9 mouse cellular contexts compared by ENCODE assay signal in genomic region chr19:4227894-4228678, GRCm38 (mm10). TPM values are rescaled to one million over a fixed set of nuclear protein-coding genes. Genes with fewer than 3 reads are reported as not detected.
DNase-seq lines count a peak whose midpoint lies in the region; ATAC-seq and TF ChIP-seq lines count a peak whose summit lies in the region.
"Had no signal": no experiment of that assay in that cellular context is flagged by ENCODE, and none has a peak within 500 bp of the region (broad histone marks: within the 10 kb centered on the region; RNA-seq: fewer than 3 reads in every experiment).

No protein-coding gene starts in this region.

- dilution Hi-C loops in CH12.LX (cut with MboI; ENCODE audit: extremely low pct_ligation_motif_present, extremely low pct_unique_long_range_greater_than_20kb, low sequenced_read_pairs): no loop called here

- no peak overlapping the region for H3K9ac ChIP-seq in CH12.LX (ENCODE audit: insufficient read depth, low read depth)
- H3K9ac ChIP-seq in liver, embryonic 14.5 days (replicated peaks): no peak overlapping the region
- H3K9ac ChIP-seq: limb, embryonic 15.5 days had no signal

- H3K27ac ChIP-seq in CH12.LX (ENCODE audit: insufficient read depth, low read depth): no peak overlapping the region
- no peak overlapping the region for H3K27ac ChIP-seq in gastrocnemius, adult 2 months
- no peak overlapping the region for H3K27ac ChIP-seq in liver, embryonic 14.5 days
- H3K27ac ChIP-seq: limb, embryonic 15.5 days had no signal

- in situ Hi-C loops in CH12.LX (cut with MboI; ENCODE audit: low pct_ligation_motif_present, low pct_unique_long_range_greater_than_20kb, low sequenced_read_pairs): no loop called here

- TF ChIP-seq POLR2A in CH12.LX (IDR thresholded peaks at IDR 0.05; ENCODE audit: low read depth, low read length): no peak

- peak; percentile 98 for TF ChIP-seq RAD21 in CH12.LX (IDR thresholded peaks at IDR 0.05; ENCODE audit: low read depth, low read length)

- H3K4me2 ChIP-seq in CH12.LX (ENCODE audit: insufficient read depth, low read depth, poor library complexity, severe bottlenecking): no peak overlapping the region
- no peak overlapping the region for H3K4me2 ChIP-seq in liver, embryonic 14.5 days (ENCODE audit: low read depth)
- H3K4me2 ChIP-seq: limb, embryonic 15.5 days had no signal

- TF ChIP-seq CTCF in CH12.LX (conservative IDR thresholded peaks at IDR 0.05 in 1 of 2, IDR thresholded peaks at IDR 0.05 in 1 of 2; ENCODE audit: low read depth in 2 of 2, low read length in 2 of 2): peak; percentile 89 to 98
- TF ChIP-seq CTCF in gastrocnemius, adult 2 months (IDR thresholded peaks at IDR 0.05): no peak; the same call in none of the 2 replicates
- peak; percentile 96 for TF ChIP-seq CTCF in liver, embryonic 14.5 days (IDR thresholded peaks at IDR 0.05; ENCODE audit: low read depth)

- WGBS in liver, embryonic 14.5 days (ENCODE audit: insufficient replicate concordance): 4% methylated on average over 8 of the region's 8 CpGs

- peaks cover 12% of the 10 kb centered on the region for H3K27me3 ChIP-seq in CH12.LX (replicated peaks)
- H3K27me3 ChIP-seq in liver, embryonic 14.5 days (ENCODE audit: control insufficient read depth, insufficient read depth, low read length): peaks cover 2% of the 10 kb centered on the region; the same call in 1 of the 2 replicates

- DNase-seq in 3T3-L1 (ENCODE audit: low read depth, low spot score) (peak; percentile 96), CH12.LX (ENCODE audit: extremely low read depth) (peak; percentile 83)
- DNase-seq in cerebellum, adult 18-20 months: peak; percentile 77 to 79
- peak; percentile 71 for DNase-seq in gastrocnemius, adult 2 months
- peak; percentile 80 for DNase-seq in kidney, adult 18-20 months
- peak; percentile 57 to 74 (median 68) for DNase-seq in liver, embryonic 14.5 days (ENCODE audit: low read depth in 3 of 3, low spot score in 3 of 3)
- peak; percentile 90 for DNase-seq in retina, postnatal 1 day
- peak; percentile 70 to 73 for DNase-seq in urinary bladder, postnatal 36 days (ENCODE audit: low spot score in 2 of 2)

- TF ChIP-seq EP300 in CH12.LX (IDR thresholded peaks at IDR 0.05; ENCODE audit: low read length): no peak
- TF ChIP-seq EP300 in liver, embryonic 14.5 days (IDR thresholded peaks at IDR 0.05; ENCODE audit: low read depth): no peak

- no peak for ATAC-seq in liver, embryonic 14.5 days (ENCODE audit: insufficient read depth)

- peaks cover 0 to 2% of the 10 kb centered on the region in 2 experiments for H3K36me3 ChIP-seq in CH12.LX (replicated peaks in 1 of 2; ENCODE audit: control insufficient read depth in 1 of 2, insufficient read depth in 1 of 2, low read length in 1 of 2)
- H3K36me3 ChIP-seq in liver, embryonic 14.5 days (replicated peaks; ENCODE audit: control insufficient read depth, insufficient read depth, low read depth): no peaks in the 10 kb centered on the region
- H3K36me3 ChIP-seq: limb, embryonic 15.5 days had no signal

- no peaks in the 10 kb centered on the region for H3K79me2 ChIP-seq in CH12.LX (replicated peaks; ENCODE audit: control insufficient read depth, extremely low read depth, insufficient read depth, poor library complexity, severe bottlenecking)

- no peaks in the 10 kb centered on the region for H3K9me3 ChIP-seq in CH12.LX (replicated peaks; ENCODE audit: low read length)
- no peaks in the 10 kb centered on the region for H3K9me3 ChIP-seq in liver, embryonic 14.5 days (ENCODE audit: control insufficient read depth, low read length)
- H3K9me3 ChIP-seq: limb, embryonic 15.5 days had no signal

- H3K4me1 ChIP-seq in CH12.LX (ENCODE audit: control insufficient read depth in 1 of 2, insufficient read depth in 2 of 2): peaks cover 23 to 60% of the 10 kb centered on the region in 2 experiments
- H3K4me1 ChIP-seq in liver, embryonic 14.5 days (replicated peaks; ENCODE audit: control insufficient read depth in 2 of 2, insufficient read depth in 2 of 2, low read length in 1 of 2): peaks cover 5 to 14% of the 10 kb centered on the region in 2 experiments; a peak in 3 of 4 replicates

- intact Hi-C loops in gastrocnemius, adult 2 months (cut with DNase I): loop anchor here (1.0 to 5.0 kb wide), 4 partner anchors 21 to 211 kb away; partner anchors contain the start of gene Pitpnm1

- no peak overlapping the region for H3K4me3 ChIP-seq in CH12.LX (replicated peaks in 1 of 3; ENCODE audit: low read depth in 2 of 3, low read length in 2 of 3, poor library complexity in 1 of 3)
- no peak overlapping the region for H3K4me3 ChIP-seq in gastrocnemius, adult 2 months
- H3K4me3 ChIP-seq in liver, embryonic 14.5 days (ENCODE audit: insufficient read depth in 1 of 2, low read depth in 2 of 2, low read length in 2 of 2): no peak overlapping the region
- H3K4me3 ChIP-seq: limb, embryonic 15.5 days had no signal

TF ChIP-seq in CH12.LX, 34 proteins besides CTCF, POLR2A, EP300 and RAD21:
- TF ChIP-seq UBTF (IDR thresholded peaks at IDR 0.05; ENCODE audit: low read depth, low read length) (no peak), RCOR1 (conservative IDR thresholded peaks at IDR 0.05; ENCODE audit: low read depth, low read length) (no peak), HCFC1 (IDR thresholded peaks at IDR 0.05; ENCODE audit: low read depth, low read length) (no peak), MAX (IDR thresholded peaks at IDR 0.05; ENCODE audit: low read length) (no peak), ETS1 (conservative IDR thresholded peaks at IDR 0.05; ENCODE audit: low read depth, low read length) (no peak), JUN (IDR thresholded peaks at IDR 0.05; ENCODE audit: insufficient read depth, low read depth, low read length) (no peak), NRF1 (IDR thresholded peaks at IDR 0.05; ENCODE audit: low read depth, low read length) (no peak), IRF4 (IDR thresholded peaks at IDR 0.05; ENCODE audit: low read depth, low read length) (peak; percentile 28; the same call in 1 of the 2 replicates), SMC3 (IDR thresholded peaks at IDR 0.05; ENCODE audit: low read depth, low read length) (peak; percentile 98), MAFK (IDR thresholded peaks at IDR 0.05; ENCODE audit: insufficient replicate concordance, low read length) (no peak), MAZ (IDR thresholded peaks at IDR 0.05; ENCODE audit: low read depth, low read length) (no peak), MYC (IDR thresholded peaks at IDR 0.05; ENCODE audit: low read depth, low read length) (no peak), NELFE (IDR thresholded peaks at IDR 0.05; ENCODE audit: low read depth, low read length) (0 out of 2 replicates have a peak, but pooled peaks have one; percentile 24), ZKSCAN1 (IDR thresholded peaks at IDR 0.05; ENCODE audit: borderline replicate concordance, low read depth, low read length) (no peak), MEF2A (IDR thresholded peaks at IDR 0.05; ENCODE audit: borderline replicate concordance, low read depth, low read length) (no peak), CHD1 (IDR thresholded peaks at IDR 0.05; ENCODE audit: low read depth, low read length) (no peak), ZMIZ1 (IDR thresholded peaks at IDR 0.05; ENCODE audit: low read depth, low read length) (no peak), E2F4 (IDR thresholded peaks at IDR 0.05; ENCODE audit: insufficient replicate concordance, low read depth, low read length) (no peak), POLR2AphosphoS2 (IDR thresholded peaks at IDR 0.05; ENCODE audit: low read depth, low read length) (no peak), ZC3H11A (IDR thresholded peaks at IDR 0.05; ENCODE audit: low read depth, low read length) (peak; percentile 73), TCF12 (IDR thresholded peaks at IDR 0.05; ENCODE audit: low read depth, low read length) (no peak)

RNA-seq across cellular contexts. Expression of gene Pold4, which starts 3.6 kb away (rescaled TPM):
- 35.0 and 53.4 TPM in 2 replicates for total RNA-seq in CH12.LX (2012; rRNA removed)
- 61.5 and 76.4 TPM in 2 replicates for total RNA-seq in CH12.LX (2014; rRNA removed)
- 35.1 and 36.8 TPM in 2 replicates for polyA plus RNA-seq in CH12.LX (2012; ENCODE audit: insufficient read length, low read depth)
- total RNA-seq in gastrocnemius, adult 2 months (2021): 10 to 100 TPM; 13.6 to 16.4 TPM
- 15.2 and 15.9 TPM in 2 replicates for polyA plus RNA-seq in liver, embryonic 14.5 days (2012; rRNA removed)
- polyA plus RNA-seq in liver, embryonic 14.5 days (2014; fragmentation: Nextera tagmentation; extraction: Ambion mirVana): 12.9 and 13.1 TPM in 2 replicates

RNA-seq across cellular contexts. Expression of gene AC109138.7, which starts 13.9 kb away (rescaled TPM):
- total RNA-seq in CH12.LX (2012; rRNA removed) (not detected in 2 replicates), CH12.LX (2014; rRNA removed) (not detected in 2 replicates)
- polyA plus RNA-seq in CH12.LX (2012; ENCODE audit: insufficient read length, low read depth): not detected in 2 replicates
- not detected for total RNA-seq in gastrocnemius, adult 2 months (2021)
- polyA plus RNA-seq in liver, embryonic 14.5 days (2012; rRNA removed): not detected in 2 replicates
- not detected in 2 replicates for polyA plus RNA-seq in liver, embryonic 14.5 days (2014; fragmentation: Nextera tagmentation; extraction: Ambion mirVana)
- polyA plus RNA-seq: limb, embryonic 15.5 days had no signal

RNA-seq across cellular contexts. Expression of gene Clcf1, which starts 14.0 kb away (rescaled TPM):
- total RNA-seq in CH12.LX (2012; rRNA removed) (0.29 and 1.0 TPM in 2 replicates), CH12.LX (2014; rRNA removed) (0.28 TPM in 1 of 2 replicates, not detected in the other)
- 0.09 TPM in 1 of 2 replicates, not detected in the other for polyA plus RNA-seq in CH12.LX (2012; ENCODE audit: insufficient read length, low read depth)
- under 1 TPM; 0.38 to 0.89 TPM for total RNA-seq in gastrocnemius, adult 2 months (2021)
- polyA plus RNA-seq in liver, embryonic 14.5 days (2012; rRNA removed): 1.1 TPM in 2 replicates
- polyA plus RNA-seq in liver, embryonic 14.5 days (2014; fragmentation: Nextera tagmentation; extraction: Ambion mirVana): 0.42 and 0.43 TPM in 2 replicates

RNA-seq across cellular contexts. Expression of gene Rad9a, which starts 26.6 kb away (rescaled TPM):
- total RNA-seq in CH12.LX (2012; rRNA removed) (20.5 and 22.4 TPM in 2 replicates), CH12.LX (2014; rRNA removed) (11.5 and 14.3 TPM in 2 replicates)
- 20.0 and 21.7 TPM in 2 replicates for polyA plus RNA-seq in CH12.LX (2012; ENCODE audit: insufficient read length, low read depth)
- 1 to 10 TPM; 2.8 to 3.4 TPM for total RNA-seq in gastrocnemius, adult 2 months (2021)
- polyA plus RNA-seq in liver, embryonic 14.5 days (2012; rRNA removed): 20.8 and 21.4 TPM in 2 replicates
- polyA plus RNA-seq in liver, embryonic 14.5 days (2014; fragmentation: Nextera tagmentation; extraction: Ambion mirVana): 14.3 and 16.8 TPM in 2 replicates

RNA-seq across cellular contexts. Expression of gene Ppp1ca, which starts 36.2 kb away (rescaled TPM):
- total RNA-seq in CH12.LX (2012; rRNA removed): 502 and 585 TPM in 2 replicates
- 635 and 651 TPM in 2 replicates for total RNA-seq in CH12.LX (2014; rRNA removed)
- polyA plus RNA-seq in CH12.LX (2012; ENCODE audit: insufficient read length, low read depth): 383 and 389 TPM in 2 replicates
- 100 to 1,000 TPM; 201 to 214 TPM for total RNA-seq in gastrocnemius, adult 2 months (2021)
- 203 and 214 TPM in 2 replicates for polyA plus RNA-seq in liver, embryonic 14.5 days (2012; rRNA removed)
- polyA plus RNA-seq in liver, embryonic 14.5 days (2014; fragmentation: Nextera tagmentation; extraction: Ambion mirVana): 432 and 447 TPM in 2 replicates
